Mouse (Mus musculus) neural tube, embryonic 14.5 days (tissue): ENCODE data around the gene Tor2a. TPM values are rescaled to one million over a fixed set of nuclear protein-coding genes. Genes with fewer than 3 reads are reported as not detected.

Experiments used
- ATAC-seq: fragments of 200-750 bp; cut with Nextera tagmentation; 2 replicates; pipeline ENCODE4 v1.8.0; 2017; ENCODE audit warnings: low read depth, mild to moderate bottlenecking, moderate TSS enrichment, moderate library complexity
- H3K27ac ChIP-seq: fragments of 300-500 bp; sonication (generic); 2 replicates; pipeline ENCODE4 v1.5.1; 2014; ENCODE audit warnings: low read depth, mild to moderate bottlenecking, control low read depth, low read length, moderate library complexity, mixed read lengths
- H3K27me3 ChIP-seq: fragments of 300-500 bp; sonication (generic); 2 replicates; pipeline ENCODE4 v1.6.1; 2014; ENCODE audit warnings: low read length; ENCODE audit not compliant: control insufficient read depth, insufficient read depth
- H3K36me3 ChIP-seq: fragments of 300-500 bp; sonication (generic); 2 replicates; pipeline ENCODE4 v1.6.1; 2014; ENCODE audit warnings: low read length, mixed read lengths; ENCODE audit not compliant: control insufficient read depth, insufficient read depth
- H3K4me1 ChIP-seq: fragments of 300-500 bp; sonication (generic); 2 replicates; pipeline ENCODE4 v1.6.1; 2014; ENCODE audit warnings: low read length; ENCODE audit not compliant: control insufficient read depth, insufficient read depth
- H3K4me2 ChIP-seq: fragments of 300-500 bp; sonication (generic); 2 replicates; pipeline ENCODE4 v1.6.1; 2014; ENCODE audit warnings: mild to moderate bottlenecking, low read depth, low read length, control low read depth
- H3K4me3 ChIP-seq: fragments of 300-500 bp; sonication (generic); 2 replicates; pipeline ENCODE4 v1.5.1; 2014; ENCODE audit warnings: low read depth, low read length, control low read depth, mixed read lengths
- H3K9ac ChIP-seq: fragments of 300-500 bp; sonication (generic); replicated peaks from 2 replicates; pipeline ENCODE4 v1.6.1; 2014; ENCODE audit warnings: low read depth, mild to moderate bottlenecking, control low read depth, low read length, mixed read lengths
- H3K9me3 ChIP-seq: fragments of 300-500 bp; sonication (generic); 2 replicates; pipeline ENCODE4 v1.6.1; 2016; ENCODE audit warnings: low read length; ENCODE audit not compliant: control insufficient read depth
- WGBS: fragments of 180-500 bp; shearing (Covaris S2); extraction: QIAGEN DNeasy Blood & Tissue Kit; methylation state at CpG from one replicate; pipeline ENCODE4 v1.1.7; 2014; 5-methylcytosine and 5-hydroxymethylcytosine counted together
- polyA plus RNA-seq: library from polyadenylated mRNA; unstranded; fragments of >200 nt; fragmentation: Nextera tagmentation; extraction: Ambion mirVana; gene quantifications from 2 replicates; pipeline ENCODE4 v1.2.1, GENCODE M21; 2014

Gene Tor2a
- polyA plus RNA-seq, 1 experiment from 2014 or later = 56.0 TPM

- H3K4me2 ChIP-seq = peak overlapping the region; percentile 32; the same call in 1 of the 2 replicates
- no peaks in the 10 kb centered on the region for H3K27me3 ChIP-seq
- no peaks in the 10 kb centered on the region for H3K9me3 ChIP-seq
- no peak overlapping the region for H3K27ac ChIP-seq
- no peak overlapping the region for H3K4me3 ChIP-seq
- H3K36me3 ChIP-seq = peaks cover 70% of the 10 kb centered on the region
- 0 out of 2 replicates have a peak, but pooled peaks cover 17% of the 10 kb centered on the region for H3K4me1 ChIP-seq
- ATAC-seq = no peak
- no peak overlapping the region for H3K9ac ChIP-seq
- WGBS = 74% methylated on average over 7 of the region's 7 CpGs
Observed at GRCm38 (mm10) chr2:32750199-32750598, 6.8 kb upstream of the Tor2a start.

- WGBS = 11% methylated on average over 31 of the region's 31 CpGs
- Histone ChIP-seq H3K4me1 (0 out of 2 replicates have a peak, but pooled peaks cover 17% of the 10 kb centered on the region), H3K27me3 (no peaks in the 10 kb centered on the region), H3K9me3 (no peaks in the 10 kb centered on the region), H3K9ac (0 out of 2 replicates have a peak overlapping the region, but pooled peaks have one; percentile 32), H3K4me2 (peak overlapping the region; percentile 32), H3K36me3 (peaks cover 61% of the 10 kb centered on the region), H3K4me3 (peak overlapping the region; percentile 9; the same call in 1 of the 2 replicates), H3K27ac (no peak overlapping the region; the same call in 1 of the 2 replicates)
- ATAC-seq = peak; percentile 77
Observed at GRCm38 (mm10) chr2:32750887-32751664, 6.0 kb upstream of the Tor2a start.

- Histone ChIP-seq H3K4me3 (peak overlapping the region; percentile 9; the same call in 1 of the 2 replicates), H3K36me3 (peaks cover 56% of the 10 kb centered on the region), H3K27me3 (no peaks in the 10 kb centered on the region), H3K27ac (no peak overlapping the region), H3K9ac (0 out of 2 replicates have a peak overlapping the region, but pooled peaks have one; percentile 32), H3K9me3 (no peaks in the 10 kb centered on the region), H3K4me1 (0 out of 2 replicates have a peak, but pooled peaks cover 17% of the 10 kb centered on the region), H3K4me2 (peak overlapping the region; percentile 32)
- 17% methylated on average over 8 of the region's 10 CpGs for WGBS
- no peak for ATAC-seq
Observed at GRCm38 (mm10) chr2:32751665-32752033, 5.4 kb upstream of the Tor2a start.

- Histone ChIP-seq H3K9me3 (no peaks in the 10 kb centered on the region), H3K36me3 (peaks cover 51% of the 10 kb centered on the region), H3K9ac (0 out of 2 replicates have a peak overlapping the region, but pooled peaks have one; percentile 11), H3K4me1 (0 out of 2 replicates have a peak, but pooled peaks cover 17% of the 10 kb centered on the region), H3K4me2 (peak overlapping the region; percentile 32), H3K4me3 (no peak overlapping the region), H3K27ac (no peak overlapping the region), H3K27me3 (no peaks in the 10 kb centered on the region)
- 59% methylated on average over 10 of the region's 10 CpGs for WGBS
- ATAC-seq = no peak
Observed at GRCm38 (mm10) chr2:32752181-32752580, 4.9 kb upstream of the Tor2a start.

GRCm38 (mm10) chr2:32756674-32757055, 369 bp upstream of the Tor2a start:
- no peak overlapping the region for H3K9ac ChIP-seq
- peaks cover 39% of the 10 kb centered on the region for H3K36me3 ChIP-seq
- H3K4me3 ChIP-seq = no peak overlapping the region
- no peaks in the 10 kb centered on the region for H3K27me3 ChIP-seq
- no peaks in the 10 kb centered on the region for H3K9me3 ChIP-seq
- WGBS = 32% methylated on average over 6 of the region's 6 CpGs
- peak; percentile 39; the same call in 1 of the 2 replicates for ATAC-seq
- no peak overlapping the region for H3K27ac ChIP-seq
- peak overlapping the region; percentile 18; the same call in 1 of the 2 replicates for H3K4me2 ChIP-seq
- peaks cover 9% of the 10 kb centered on the region for H3K4me1 ChIP-seq

GRCm38 (mm10) chr2:32758503-32758902, 1.5 kb downstream of the Tor2a start:
- no peak overlapping the region for H3K4me2 ChIP-seq
- H3K36me3 ChIP-seq = peaks cover 26% of the 10 kb centered on the region
- H3K4me3 ChIP-seq = no peak overlapping the region

GRCm38 (mm10) chr2:32759001-32759400, 2.0 kb downstream of the Tor2a start:
- 85% methylated on average over 2 of the region's 2 CpGs for WGBS
- no peak for ATAC-seq
- Histone ChIP-seq H3K36me3 (peaks cover 24% of the 10 kb centered on the region), H3K27me3 (no peaks in the 10 kb centered on the region), H3K4me1 (peaks cover 5% of the 10 kb centered on the region), H3K9ac (no peak overlapping the region), H3K4me3 (no peak overlapping the region), H3K9me3 (no peaks in the 10 kb centered on the region), H3K27ac (no peak overlapping the region), H3K4me2 (no peak overlapping the region)

More at GRCm38 (mm10) chr2:32758503-32758902, 1.5 kb downstream of the Tor2a start:
- Histone ChIP-seq H3K9me3 (no peaks in the 10 kb centered on the region), H3K27me3 (no peaks in the 10 kb centered on the region), H3K9ac (0 out of 2 replicates have a peak overlapping the region, but pooled peaks have one; percentile 16), H3K4me1 (peaks cover 5% of the 10 kb centered on the region), H3K27ac (no peak overlapping the region)
- WGBS = 72% methylated on average over 8 of the region's 8 CpGs
- ATAC-seq = no peak

DNA sequence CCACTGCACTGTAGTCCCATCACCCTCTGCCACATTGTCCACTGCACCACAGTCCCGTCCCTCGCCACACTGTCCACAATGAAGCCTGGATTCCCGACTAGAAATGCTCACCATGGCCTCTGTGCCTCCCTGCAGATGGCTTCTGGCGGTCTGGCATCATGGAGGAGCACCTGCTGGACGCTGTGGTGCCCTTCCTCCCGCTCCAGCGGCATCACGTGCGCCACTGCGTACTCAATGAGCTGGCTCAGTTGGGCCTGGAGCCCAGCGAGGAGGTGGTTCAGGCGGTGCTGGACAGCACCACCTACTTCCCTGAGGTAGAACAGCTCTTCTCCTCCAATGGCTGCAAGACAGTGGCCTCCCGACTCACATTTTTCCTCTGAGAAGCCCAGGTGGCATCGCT, 4.3 kb downstream of the Tor2a start:
- Histone ChIP-seq H3K9ac (no peak overlapping the region), H3K4me3 (no peak overlapping the region), H3K4me1 (peaks cover 5% of the 10 kb centered on the region), H3K27ac (no peak overlapping the region), H3K36me3 (peaks cover 15% of the 10 kb centered on the region), H3K9me3 (no peaks in the 10 kb centered on the region), H3K27me3 (no peaks in the 10 kb centered on the region), H3K4me2 (no peak overlapping the region)
- 88% methylated on average over 14 of the region's 14 CpGs for WGBS
- no peak for ATAC-seq

- Histone ChIP-seq H3K9ac (no peak overlapping the region), H3K27ac (no peak overlapping the region), H3K4me2 (no peak overlapping the region), H3K36me3 (peaks cover 15% of the 10 kb centered on the region), H3K9me3 (no peaks in the 10 kb centered on the region), H3K27me3 (no peaks in the 10 kb centered on the region), H3K4me3 (no peak overlapping the region), H3K4me1 (peaks cover 5% of the 10 kb centered on the region)
- ATAC-seq = no peak
- WGBS = 84% methylated on average over 4 of the region's 4 CpGs
Observed at GRCm38 (mm10) chr2:32761859-32762258, 4.8 kb downstream of the Tor2a start.
